In the genomic region with DNA sequence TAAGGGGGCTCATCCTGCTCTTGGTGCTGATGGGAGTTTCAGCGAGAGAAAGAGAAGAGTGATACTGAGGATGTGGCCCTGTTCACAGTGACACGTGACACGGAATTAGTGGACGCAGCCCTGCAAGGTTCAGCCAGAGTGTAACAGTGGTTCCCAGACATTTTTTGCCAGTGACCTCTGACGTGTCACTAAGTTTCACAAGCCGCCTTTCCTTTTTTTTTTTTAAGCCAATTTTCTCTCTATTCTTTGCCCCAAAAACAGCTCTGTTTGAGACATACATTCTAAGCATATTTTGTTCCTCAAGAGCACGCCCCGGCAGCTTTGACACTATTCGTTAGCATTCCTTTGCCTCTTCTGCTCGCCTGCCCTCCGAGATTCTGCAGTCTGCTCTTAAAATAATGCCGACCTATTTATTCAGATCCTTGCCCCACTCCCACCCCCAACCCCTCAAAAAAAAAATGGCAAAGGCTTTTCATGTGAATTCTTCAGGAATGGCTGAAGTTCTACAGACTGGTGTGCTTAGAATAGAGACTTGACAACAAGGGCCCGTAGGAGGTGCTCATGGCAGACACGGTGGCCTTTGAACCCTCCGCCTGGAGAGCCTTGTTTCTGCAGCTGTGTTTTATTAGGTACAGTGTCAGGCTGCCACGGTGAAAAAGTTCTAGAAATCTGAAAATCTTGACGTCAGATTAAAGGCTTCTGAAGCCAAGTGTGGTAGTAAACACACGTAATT, we compare ENCODE assay signal across 8 mouse cellular contexts.
DNase-seq lines count a peak whose midpoint lies in the region; ATAC-seq lines count a peak whose summit lies in the region.

No protein-coding gene starts in this region.

- H3K27ac ChIP-seq in embryonic facial prominence, embryonic 12.5 days = peak overlapping the region; percentile 55
- H3K27ac ChIP-seq in intestine, embryonic 14.5 days (ENCODE audit: low read depth) = peak overlapping the region; percentile 16; the same call in 1 of the 2 replicates
- peak overlapping the region; percentile 48 for H3K27ac ChIP-seq in lung, embryonic 16.5 days (ENCODE audit: low read length)

- H3K9ac ChIP-seq in embryonic facial prominence, embryonic 12.5 days = no peak overlapping the region
- H3K9ac ChIP-seq in intestine, embryonic 14.5 days (ENCODE audit: low read length) = no peak overlapping the region
- H3K9ac ChIP-seq in lung, embryonic 16.5 days (ENCODE audit: low read length) = no peak overlapping the region; the same call in 1 of the 2 replicates

- peaks cover 51% of the 10 kb centered on the region for H3K4me1 ChIP-seq in embryonic facial prominence, embryonic 12.5 days
- H3K4me1 ChIP-seq in intestine, embryonic 14.5 days (replicated peaks; ENCODE audit: control insufficient read depth, insufficient read depth, low read length) = peaks cover 24% of the 10 kb centered on the region
- peaks cover 59% of the 10 kb centered on the region for H3K4me1 ChIP-seq in lung, embryonic 16.5 days (replicated peaks; ENCODE audit: control insufficient read depth, insufficient read depth, low read length)

- no peaks in the 10 kb centered on the region for H3K9me3 ChIP-seq in embryonic facial prominence, embryonic 12.5 days
- H3K9me3 ChIP-seq in intestine, embryonic 14.5 days (ENCODE audit: control insufficient read depth, low read length) = no peaks in the 10 kb centered on the region
- H3K9me3 ChIP-seq in lung, embryonic 16.5 days (ENCODE audit: control insufficient read depth, low read length) = no peaks in the 10 kb centered on the region

- DNase-seq in adrenal gland, adult 2 months = peak; percentile 13
- DNase-seq in adrenal gland, postnatal 14 days = no peak
- DNase-seq in intestine, embryonic 14.5 days (ENCODE audit: low spot score) = peak; percentile 52
- no peak for DNase-seq in layer of hippocampus, adult 8-10 months (ENCODE audit: low spot score in 2 of 2)
- DNase-seq in gastrocnemius, adult 8-10 months (ENCODE audit: low spot score in 2 of 2) = no peak
- DNase-seq in layer of hippocampus, adult 9-11 months = no peak

- no peak overlapping the region for H3K4me2 ChIP-seq in embryonic facial prominence, embryonic 12.5 days (replicated peaks)
- H3K4me2 ChIP-seq in intestine, embryonic 14.5 days (ENCODE audit: low read length) = no peak overlapping the region
- peak overlapping the region; percentile 0; the same call in 1 of the 2 replicates for H3K4me2 ChIP-seq in lung, embryonic 16.5 days (ENCODE audit: low read depth, low read length)

- H3K4me3 ChIP-seq in embryonic facial prominence, embryonic 12.5 days = no peak overlapping the region
- H3K4me3 ChIP-seq in intestine, embryonic 14.5 days (ENCODE audit: low read depth, low read length) = no peak overlapping the region
- H3K4me3 ChIP-seq in lung, embryonic 16.5 days (ENCODE audit: low read length) = no peak overlapping the region

- ATAC-seq in embryonic facial prominence, embryonic 12.5 days (ENCODE audit: insufficient number of reproducible peaks, insufficient read depth, low FRiP score, low TSS enrichment) = no peak
- ATAC-seq in intestine, embryonic 14.5 days (replicated peaks; ENCODE audit: low FRiP score, low TSS enrichment, low read depth) = no peak
- ATAC-seq in lung, embryonic 16.5 days (ENCODE audit: low read depth) = peak; percentile 74

- H3K27me3 ChIP-seq in embryonic facial prominence, embryonic 12.5 days = no peaks in the 10 kb centered on the region
- no peaks in the 10 kb centered on the region for H3K27me3 ChIP-seq in intestine, embryonic 14.5 days (replicated peaks; ENCODE audit: control insufficient read depth, insufficient read depth, low read length)
- no peaks in the 10 kb centered on the region for H3K27me3 ChIP-seq in lung, embryonic 16.5 days (ENCODE audit: control insufficient read depth, insufficient read depth, low read depth, low read length)

- WGBS in embryonic facial prominence, embryonic 12.5 days = 13% methylated on average over 18 of the region's 18 CpGs
- 38% methylated on average over 18 of the region's 18 CpGs for WGBS in intestine, embryonic 14.5 days
- 19% methylated on average over 18 of the region's 18 CpGs for WGBS in lung, embryonic 16.5 days

- no peaks in the 10 kb centered on the region for H3K36me3 ChIP-seq in embryonic facial prominence, embryonic 12.5 days
- no peaks in the 10 kb centered on the region for H3K36me3 ChIP-seq in intestine, embryonic 14.5 days (ENCODE audit: control insufficient read depth, insufficient read depth, low read length)
- H3K36me3 ChIP-seq in lung, embryonic 16.5 days (ENCODE audit: control insufficient read depth, insufficient read depth, low read length) = no peaks in the 10 kb centered on the region

Comparison
In these comparisons a context has a peak if more than half of its experiments do, and no peak if none do; other contexts are left out.
1. DNase-seq: peak in adrenal gland, adult 2 months (single experiment) and intestine, embryonic 14.5 days (single experiment); none in adrenal gland, postnatal 14 days (single experiment), layer of hippocampus, adult 8-10 months (0 of 2), gastrocnemius, adult 8-10 months (0 of 2) and layer of hippocampus, adult 9-11 months (single experiment).
2. Peak in every context shown above with its lines, with median percentiles within 50 percentile points of each other: H3K27ac ChIP-seq.